Mouse (Mus musculus) cerebellum, adult 2 months (tissue): Measurements from ENCODE around the gene Khdc3.

Source experiments
- CTCF ChIP-seq: fragments of 200-500 bp; IDR thresholded peaks from 2 replicates; pipeline ENCODE4 v1.5.1; 2011; ENCODE audit warnings: low read depth, mild to moderate bottlenecking, control low read depth, low read length, moderate library complexity, borderline replicate concordance; ENCODE audit not compliant: insufficient read depth
- POLR2A ChIP-seq: fragments of 200-500 bp; IDR thresholded peaks from 2 replicates; pipeline ENCODE4 v1.6.1; 2011; ENCODE audit warnings: low read length, control low read depth, borderline replicate concordance; ENCODE audit not compliant: insufficient read depth

GRCm38 (mm10) chr9:73105141-73105540, 3.5 kb downstream of the Khdc3 start:
- TF ChIP-seq POLR2A (no peak), CTCF (no peak)
